8 mouse cellular contexts compared by ENCODE assay signal in genomic region chr5:117505204-117505603, GRCm38 (mm10).
DNase-seq lines count a peak whose midpoint lies in the region; TF ChIP-seq lines count a peak whose summit lies in the region.

No protein-coding gene starts in this region.

- H3K4me3 ChIP-seq in lung, adult 2 months (replicated peaks; ENCODE audit: extremely low read depth, low read depth, low read length): no peak overlapping the region

- peak; percentile 89 for TF ChIP-seq CTCF in lung, adult 2 months (IDR thresholded peaks at IDR 0.05; ENCODE audit: insufficient read depth, low read length)

- intact Hi-C loops in gastrocnemius, postnatal 14 days (cut with DNase I; ENCODE audit: low total_unique reads): no loop called here

- TF ChIP-seq POLR2A in lung, adult 2 months (IDR thresholded peaks at IDR 0.05; ENCODE audit: borderline replicate concordance, extremely low read depth, low read depth, low read length): no peak

- H3K4me1 ChIP-seq in lung, adult 2 months (ENCODE audit: control insufficient read depth, insufficient read depth, low read length): no peaks in the 10 kb centered on the region

- 60% methylated on average over 10 of the region's 10 CpGs for WGBS in lung, adult 2 months

- peak; percentile 66 for DNase-seq in CD4-positive helper T cell, adult 2 months (ENCODE audit: low read depth, low spot score)
- DNase-seq in NIH3T3 (ENCODE audit: low read depth): peak; percentile 54
- DNase-seq in cerebellum, adult 9-11 months: peak; percentile 81
- DNase-seq in gastrocnemius, postnatal 14 days: peak; percentile 62
- DNase-seq in kidney, postnatal 4 days: peak; percentile 85 to 89
- DNase-seq in lung, adult 2 months: peak; percentile 55
- DNase-seq in retina, embryonic 14.5 days (ENCODE audit: low spot score): peak; percentile 80
- DNase-seq in thymus, postnatal 4 days: peak; percentile 82
